Mouse (Mus musculus) hindbrain, embryonic 14.5 days (tissue): ENCODE results near the gene Pax1. TPM values are rescaled to one million over a fixed set of nuclear protein-coding genes. Genes with fewer than 3 reads are reported as not detected.

Experiments used
- ATAC-seq: fragments of 200-750 bp; cut with Nextera tagmentation; 2 replicates; pipeline ENCODE4 v1.8.0; 2017; ENCODE audit warnings: moderate number of reproducible peaks, mild to moderate bottlenecking, moderate TSS enrichment, moderate library complexity; ENCODE audit not compliant: low FRiP score
- DNase-seq: peaks from one replicate; pipeline ENCODE4 v3.0.0-alpha.2; 2015; ENCODE audit warnings: low spot score
- H3K27ac ChIP-seq: fragments of 300-500 bp; sonication (generic); 2 replicates; pipeline ENCODE4 v1.5.1; 2014; ENCODE audit warnings: mild to moderate bottlenecking, moderate library complexity
- H3K27me3 ChIP-seq: fragments of 300-500 bp; sonication (generic); 2 replicates; pipeline ENCODE4 v1.6.1; 2014; ENCODE audit warnings: mild to moderate bottlenecking, low read length, mixed read lengths; ENCODE audit not compliant: control insufficient read depth, insufficient read depth
- H3K36me3 ChIP-seq: fragments of 300-500 bp; sonication (generic); replicated peaks from 2 replicates; pipeline ENCODE4 v1.6.1; 2014; ENCODE audit not compliant: control insufficient read depth, insufficient read depth
- H3K4me1 ChIP-seq: fragments of 300-500 bp; sonication (generic); replicated peaks from 2 replicates; pipeline ENCODE4 v1.6.1; 2014; ENCODE audit warnings: antibody characterized with exemption, low read length, mixed read lengths; ENCODE audit not compliant: control insufficient read depth, insufficient read depth
- H3K4me2 ChIP-seq: fragments of 300-500 bp; sonication (generic); replicated peaks from 2 replicates; pipeline ENCODE4 v1.6.1; 2014; ENCODE audit warnings: mild to moderate bottlenecking, moderate library complexity
- H3K4me3 ChIP-seq: fragments of 300-500 bp; sonication (generic); replicated peaks from 2 replicates; pipeline ENCODE4 v1.5.1; 2014; ENCODE audit warnings: mild to moderate bottlenecking, low read length
- H3K9ac ChIP-seq: fragments of 300-500 bp; sonication (generic); 2 replicates; pipeline ENCODE4 v1.6.1; 2014
- H3K9me3 ChIP-seq: fragments of 300-500 bp; sonication (generic); 2 replicates; pipeline ENCODE4 v1.6.1; 2016; ENCODE audit warnings: low read length; ENCODE audit not compliant: control insufficient read depth
- WGBS: fragments of 180-500 bp; shearing (Covaris S2); extraction: QIAGEN DNeasy Blood & Tissue Kit; methylation state at CpG from one replicate; pipeline ENCODE4 v1.1.7; 2014; 5-methylcytosine and 5-hydroxymethylcytosine counted together
- polyA plus RNA-seq: library from polyadenylated mRNA; unstranded; fragments of >200 nt; fragmentation: Nextera tagmentation; extraction: Ambion mirVana; gene quantifications from 2 replicates; pipeline ENCODE4 v1.2.1, GENCODE M21; 2014

The Pax1 gene
- polyA plus RNA-seq, 1 experiment from 2014 or later = not detected

DNA sequence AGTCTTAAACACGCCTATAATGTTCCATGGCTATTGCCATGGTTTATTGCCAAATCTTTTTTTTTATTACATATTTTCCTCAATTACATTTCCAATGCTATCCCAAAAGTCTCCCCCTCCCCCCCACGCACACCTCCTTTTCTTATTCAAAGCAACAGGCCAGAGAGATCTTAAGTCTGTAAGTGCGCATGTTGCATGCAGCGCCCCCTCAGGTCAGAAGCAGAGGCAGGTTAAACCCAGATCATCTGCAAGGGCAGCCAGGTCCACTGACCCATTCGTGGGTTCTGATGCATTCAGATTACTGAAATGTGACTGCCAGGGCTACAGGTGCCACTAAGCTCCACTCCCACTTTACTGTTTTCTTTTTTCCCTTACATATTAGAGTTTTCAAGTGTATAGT, 25.2 kb downstream of the Pax1 start:
- Histone ChIP-seq H3K4me1 (no peaks in the 10 kb centered on the region), H3K4me3 (no peak overlapping the region), H3K9ac (no peak overlapping the region), H3K36me3 (no peaks in the 10 kb centered on the region), H3K27me3 (no peaks in the 10 kb centered on the region), H3K4me2 (no peak overlapping the region), H3K27ac (no peak overlapping the region), H3K9me3 (no peaks in the 10 kb centered on the region)
- DNase-seq (no peak), ATAC-seq (no peak)
- 54% methylated on average over 5 of the region's 5 CpGs for WGBS

DNA sequence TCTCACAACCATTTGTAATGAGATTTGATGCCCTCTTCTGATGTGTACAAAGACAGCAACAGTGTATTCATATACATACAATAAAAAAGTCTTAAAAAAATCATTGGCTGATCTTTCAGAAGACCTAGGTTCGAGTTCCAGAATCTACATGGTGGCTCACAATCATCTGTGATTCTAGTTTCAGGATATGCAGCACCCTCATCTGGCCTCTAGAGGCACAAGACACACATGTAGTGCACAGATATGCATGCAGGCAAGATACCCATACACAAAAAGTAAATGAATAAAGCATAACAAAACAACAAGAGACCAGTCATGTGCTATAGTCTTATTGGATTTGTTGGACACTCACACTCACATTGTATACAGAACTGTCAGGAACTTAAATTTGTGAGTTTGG, 47.6 kb downstream of the Pax1 start:
- H3K4me1 ChIP-seq = no peaks in the 10 kb centered on the region

DNA sequence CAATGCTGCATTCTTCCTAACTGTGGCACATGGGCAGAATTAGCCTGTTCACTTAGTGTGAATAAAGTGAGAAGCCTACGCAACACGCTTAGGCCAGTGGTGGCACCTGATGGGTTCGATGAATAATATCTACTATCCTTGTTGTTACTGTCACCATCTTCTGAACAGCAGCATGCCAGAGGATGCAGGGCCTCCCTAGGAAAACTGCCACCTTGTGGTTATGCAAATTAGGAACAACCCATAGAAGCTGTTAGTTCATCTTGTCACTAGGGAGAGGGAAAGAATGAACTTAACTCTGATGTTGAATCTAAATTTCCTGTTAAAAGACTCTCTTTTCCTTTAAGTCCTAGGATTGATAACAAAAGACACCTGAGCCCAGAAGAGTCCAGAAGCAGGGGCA, 53.3 kb downstream of the Pax1 start:
- no peak overlapping the region for H3K9ac ChIP-seq
- DNase-seq (no peak), ATAC-seq (no peak)
- WGBS = 96% methylated on average over 3 of the region's 3 CpGs
- no peaks in the 10 kb centered on the region for H3K36me3 ChIP-seq
- H3K4me1 ChIP-seq = no peaks in the 10 kb centered on the region
- no peak overlapping the region for H3K27ac ChIP-seq
- H3K4me2 ChIP-seq = no peak overlapping the region
- no peaks in the 10 kb centered on the region for H3K9me3 ChIP-seq
- no peaks in the 10 kb centered on the region for H3K27me3 ChIP-seq
- no peak overlapping the region for H3K4me3 ChIP-seq

More for the DNA sequence above, 47.6 kb downstream of the Pax1 start:
- Histone ChIP-seq H3K4me3 (no peak overlapping the region), H3K27ac (no peak overlapping the region), H3K4me2 (no peak overlapping the region), H3K9me3 (no peaks in the 10 kb centered on the region), H3K27me3 (no peaks in the 10 kb centered on the region), H3K36me3 (no peaks in the 10 kb centered on the region), H3K9ac (no peak overlapping the region)
- no peak for ATAC-seq
- WGBS = 79% methylated on average over 1 of the region's 1 CpGs
- no peak for DNase-seq

DNA sequence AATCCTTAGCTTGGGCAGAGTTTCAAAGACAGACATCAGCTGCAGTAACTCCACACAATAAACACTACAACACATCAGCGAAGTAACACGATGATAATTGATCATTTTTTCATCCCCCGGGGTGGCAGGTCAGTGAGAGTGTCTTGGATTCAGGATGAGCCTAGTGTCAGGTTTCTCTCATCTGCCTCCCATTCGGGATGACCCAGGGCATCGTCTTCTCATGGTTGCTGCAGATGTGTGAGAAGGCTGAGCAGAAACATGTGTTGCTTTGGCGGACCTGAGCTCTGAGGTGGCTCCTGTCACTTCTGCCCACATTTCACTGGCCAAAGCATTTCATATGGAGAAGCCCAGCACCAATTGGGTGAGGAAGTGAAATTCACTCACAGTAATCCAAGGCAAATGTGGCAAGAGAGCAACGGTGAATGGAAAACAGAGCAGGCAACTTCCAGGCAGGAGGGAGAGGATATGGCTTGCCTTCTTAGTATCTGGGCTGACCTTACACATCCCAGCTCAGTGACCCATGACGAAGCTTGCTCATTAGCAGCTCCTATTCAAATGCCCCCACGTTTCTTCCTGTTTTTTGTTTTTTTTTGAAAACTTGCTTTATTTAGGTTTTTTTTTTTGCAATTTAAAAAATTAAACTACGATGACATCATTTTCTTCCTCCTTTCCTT, 63.0 kb downstream of the Pax1 start:
- WGBS = 47% methylated on average over 10 of the region's 10 CpGs
- Histone ChIP-seq H3K4me3 (no peak overlapping the region), H3K9me3 (no peaks in the 10 kb centered on the region), H3K9ac (no peak overlapping the region), H3K4me1 (no peaks in the 10 kb centered on the region), H3K27ac (no peak overlapping the region), H3K27me3 (no peaks in the 10 kb centered on the region), H3K36me3 (no peaks in the 10 kb centered on the region), H3K4me2 (no peak overlapping the region)
- no peak for DNase-seq
- no peak for ATAC-seq

DNA sequence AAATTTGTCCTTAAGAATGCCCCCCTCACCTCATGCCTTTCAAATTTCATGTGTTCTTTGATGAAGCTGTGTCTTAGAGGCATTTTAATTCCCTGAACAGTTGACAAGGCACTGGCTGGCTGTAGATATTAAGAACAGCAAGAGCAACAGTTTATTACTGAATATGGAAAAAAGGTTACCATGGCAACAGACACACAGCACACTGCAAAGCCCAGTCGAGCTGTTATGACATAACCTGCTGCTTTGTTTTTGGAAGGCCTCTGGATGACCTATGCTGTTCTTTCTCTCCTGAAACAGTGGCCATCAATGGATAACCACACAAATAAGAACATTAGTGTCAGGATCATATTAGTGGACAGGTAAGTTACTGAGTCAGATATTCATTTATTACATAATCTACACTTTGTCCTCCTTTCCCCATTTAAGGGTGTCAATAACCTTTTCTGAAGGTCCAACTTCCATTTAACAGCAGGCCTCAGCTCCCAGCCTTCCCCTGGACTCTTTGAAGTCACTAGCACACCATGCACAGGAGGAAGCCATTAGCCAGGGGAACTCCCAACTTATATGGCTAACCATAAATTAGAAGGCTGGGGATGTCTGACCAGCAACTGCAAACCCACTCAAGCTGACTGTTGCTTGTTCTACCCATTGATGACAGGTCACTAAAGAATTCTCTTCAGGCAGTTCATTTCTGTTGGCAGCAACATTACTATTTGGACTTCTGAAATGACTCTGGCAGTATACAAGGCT, 68.1 kb downstream of the Pax1 start:
- Histone ChIP-seq H3K4me2 (no peak overlapping the region), H3K27me3 (no peaks in the 10 kb centered on the region), H3K4me1 (no peaks in the 10 kb centered on the region), H3K9me3 (no peaks in the 10 kb centered on the region), H3K9ac (no peak overlapping the region), H3K4me3 (no peak overlapping the region), H3K27ac (no peak overlapping the region), H3K36me3 (no peaks in the 10 kb centered on the region)
- peak; percentile 55; the same call in 1 of the 2 replicates for ATAC-seq
- 15% methylated on average over 1 of the region's 1 CpGs for WGBS
- DNase-seq = peak; percentile 38

DNA sequence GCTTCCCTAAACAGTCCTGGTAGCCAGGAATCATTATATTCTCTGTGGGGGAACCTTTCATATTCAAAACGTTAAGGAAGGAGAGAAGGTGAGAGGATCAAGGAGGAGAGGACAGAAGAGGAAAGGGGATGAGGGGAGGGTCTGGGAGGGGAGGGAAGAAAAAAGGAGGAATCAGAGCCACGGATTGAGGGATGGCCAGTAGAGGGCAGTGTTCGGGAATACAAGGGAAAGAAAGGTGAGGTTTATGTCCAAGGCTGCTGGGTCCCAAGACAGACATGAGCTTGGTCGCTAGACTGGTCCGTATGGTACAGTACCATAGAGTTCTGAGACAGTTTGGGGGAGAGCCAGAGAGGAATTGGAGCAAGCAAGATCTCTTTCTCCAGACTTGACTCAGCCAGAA, 71.4 kb downstream of the Pax1 start:
- Histone ChIP-seq H3K4me3 (no peak overlapping the region), H3K9me3 (no peaks in the 10 kb centered on the region), H3K9ac (no peak overlapping the region), H3K4me1 (no peaks in the 10 kb centered on the region), H3K4me2 (no peak overlapping the region), H3K36me3 (no peaks in the 10 kb centered on the region), H3K27ac (no peak overlapping the region), H3K27me3 (no peaks in the 10 kb centered on the region)
- DNase-seq (peak; percentile 37), ATAC-seq (no peak)
- WGBS = 27% methylated on average over 5 of the region's 5 CpGs

Other genes starting within 250 kb of the Pax1 start
- 5.0 and 5.1 TPM in 2 replicates for gene Nkx2-2, start 167.7 kb upstream of the Pax1 start, polyA plus RNA-seq